Mouse (Mus musculus): ENCODE measurements around the gene Sprr3. TPM values are rescaled to one million over a fixed set of nuclear protein-coding genes. Genes with fewer than 3 reads are reported as not detected.
"Not testable (repeated sequence)": the region's sequence is repeated elsewhere in the genome, so short reads cannot be mapped to it uniquely, and the experiment has no call there.

Sprr3 gene
- polyA plus RNA-seq (2015; fragmentation: Nextera tagmentation; extraction: Ambion mirVana): 0.11 TPM in 1 of 2 replicates, not detected in the other

DNA sequence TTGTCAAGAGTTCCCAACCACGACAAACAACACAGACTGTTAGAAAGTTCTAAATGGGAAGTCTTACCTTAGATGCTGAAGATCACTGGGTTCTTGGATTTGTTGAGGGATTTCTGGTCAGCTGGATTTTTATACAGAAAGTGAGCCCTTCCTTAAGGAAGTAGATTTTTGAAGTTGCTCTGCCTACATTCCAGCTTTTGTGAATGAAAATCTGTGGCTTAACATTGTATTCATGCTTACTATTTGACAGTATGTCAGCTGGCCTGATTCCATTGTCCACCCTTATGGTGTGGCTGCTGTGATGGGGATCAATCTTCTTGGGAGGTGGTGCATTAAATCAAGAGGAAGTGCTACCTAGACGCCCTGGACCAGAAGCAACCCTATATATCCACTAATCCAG lies at the start of gene Sprr3:
TSS of gene Sprr3 (minus strand) at position 101 of the 400 bp plus-strand sequence.
- Histone ChIP-seq H3K4me3 (no peak within 1 kb of the TSS), H3K9me3 (replicated peaks) (no peaks in the 10 kb centered on the region), H3K36me3 (no peaks in the 10 kb centered on the region), H3K4me1 (replicated peaks) (no peaks in the 10 kb centered on the region), H3K4me2 (no peak within 1 kb of the TSS), H3K27ac (no peak within 1 kb of the TSS), H3K27me3 (no peaks in the 10 kb centered on the region), H3K9ac (no peak within 1 kb of the TSS)
- WGBS: 56% methylated on average over 2 of the region's 2 CpGs
- ATAC-seq (replicated peaks; ENCODE audit: insufficient number of reproducible peaks, insufficient read depth, low FRiP score, low read depth): no peak

DNA sequence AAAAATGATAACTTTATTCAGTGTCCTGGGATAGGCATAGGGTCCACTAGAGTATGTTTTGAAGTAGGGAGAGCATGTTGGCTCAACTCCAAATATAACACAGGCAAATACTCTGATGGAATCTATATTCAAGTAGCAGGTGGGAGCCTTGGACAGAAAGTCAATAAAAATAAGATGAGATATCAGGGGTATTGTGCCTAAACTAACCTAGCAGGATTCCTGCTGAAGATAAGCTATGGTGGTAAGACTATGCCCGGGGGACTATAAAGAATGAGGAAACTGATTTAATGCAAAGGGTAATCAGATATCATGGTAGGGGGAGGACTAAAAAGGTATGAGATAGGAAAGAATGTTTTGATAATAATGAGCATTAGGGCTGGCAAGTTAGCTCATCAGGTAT lies 49.7 kb upstream of the Sprr3 start:
- Histone ChIP-seq H3K4me1 (replicated peaks) (no peaks in the 10 kb centered on the region), H3K27ac (no peak overlapping the region), H3K27me3 (no peaks in the 10 kb centered on the region), H3K9ac (no peak overlapping the region), H3K4me2 (no peak overlapping the region), H3K9me3 (replicated peaks) (no peaks in the 10 kb centered on the region), H3K4me3 (no peak overlapping the region), H3K36me3 (no peaks in the 10 kb centered on the region)
- WGBS: 78% methylated on average over 1 of the region's 1 CpGs
- ATAC-seq (replicated peaks; ENCODE audit: insufficient number of reproducible peaks, insufficient read depth, low FRiP score, low read depth): no peak

DNA sequence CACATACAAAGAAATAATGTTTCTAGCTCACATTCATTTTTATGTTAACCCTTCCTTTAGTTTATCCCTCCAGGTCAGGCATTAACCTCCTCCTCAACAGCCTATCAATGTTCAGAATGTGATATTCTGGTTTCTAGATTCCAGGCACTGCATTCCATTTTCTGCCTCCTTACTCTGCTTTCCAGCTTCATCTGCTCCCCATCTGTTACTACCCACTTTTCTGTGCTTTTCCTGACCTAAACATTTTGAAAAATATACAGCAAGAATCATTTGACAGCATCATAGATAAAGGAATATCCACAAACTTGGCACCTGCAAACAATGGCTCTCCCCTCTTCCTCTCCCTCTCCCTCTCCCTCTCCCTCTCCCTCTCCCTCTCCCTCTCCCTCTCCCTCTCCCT lies 45.0 kb upstream of the Sprr3 start:
- Histone ChIP-seq H3K4me3 (no peak overlapping the region), H3K27me3 (no peaks in the 10 kb centered on the region), H3K27ac (no peak overlapping the region), H3K4me1 (replicated peaks) (no peaks in the 10 kb centered on the region), H3K9ac (no peak overlapping the region), H3K9me3 (replicated peaks) (no peaks in the 10 kb centered on the region), H3K4me2 (no peak overlapping the region), H3K36me3 (no peaks in the 10 kb centered on the region)
- ATAC-seq (replicated peaks; ENCODE audit: insufficient number of reproducible peaks, insufficient read depth, low FRiP score, low read depth): no peak

DNA sequence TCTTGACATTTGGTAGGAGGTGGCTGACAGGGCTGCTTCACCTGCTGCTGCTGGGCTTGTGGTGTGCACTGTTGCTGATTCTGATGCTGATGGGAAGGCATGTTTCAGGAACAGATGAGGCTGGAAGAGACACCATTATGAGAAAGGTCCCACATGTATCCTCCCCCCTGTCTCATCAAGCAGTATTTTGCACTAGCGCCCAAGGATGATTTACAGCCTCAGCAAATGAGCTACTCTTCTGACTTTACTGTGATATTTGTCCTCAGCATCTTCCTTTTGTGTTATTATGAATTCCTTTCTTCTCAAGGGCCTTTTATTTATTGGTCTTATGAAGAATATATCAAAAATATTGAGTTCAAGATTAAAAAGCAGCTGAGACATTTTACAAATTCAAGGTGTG lies 41.9 kb upstream of the Sprr3 start, which contains the start of gene Sprr4:
TSS of gene Sprr4 (minus strand) at position 101 of the 400 bp plus-strand sequence.
- Histone ChIP-seq H3K4me2 (no peak within 1 kb of the TSS), H3K27me3 (no peaks in the 10 kb centered on the region), H3K9ac (no peak within 1 kb of the TSS), H3K9me3 (replicated peaks) (no peaks in the 10 kb centered on the region), H3K36me3 (no peaks in the 10 kb centered on the region), H3K4me3 (no peak within 1 kb of the TSS), H3K27ac (no peak within 1 kb of the TSS), H3K4me1 (replicated peaks) (no peaks in the 10 kb centered on the region)
- WGBS: 81% methylated on average over 1 of the region's 1 CpGs
- ATAC-seq (replicated peaks; ENCODE audit: insufficient number of reproducible peaks, insufficient read depth, low FRiP score, low read depth): no peak

DNA sequence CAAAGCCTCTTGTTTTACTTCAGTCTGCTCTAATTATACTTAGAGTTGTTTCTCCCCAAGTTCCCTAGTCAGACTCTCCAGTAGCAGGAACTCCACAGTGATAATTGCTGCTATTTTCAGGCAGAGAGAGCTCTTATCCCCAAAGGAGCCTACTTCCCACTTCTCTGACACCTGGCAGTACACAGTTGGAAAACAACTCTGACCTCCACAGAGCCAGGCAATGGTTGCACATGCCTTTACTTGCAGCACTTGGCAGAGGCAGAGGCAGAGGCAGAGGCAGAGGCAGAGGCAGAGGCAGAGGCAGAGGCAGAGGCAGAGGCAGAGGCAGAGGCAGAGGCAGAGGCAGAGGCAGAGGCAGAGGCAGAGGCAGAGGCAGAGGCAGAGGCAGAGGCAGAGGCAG lies 31.7 kb upstream of the Sprr3 start:
- H3K9ac ChIP-seq: not testable (repeated sequence)

DNA sequence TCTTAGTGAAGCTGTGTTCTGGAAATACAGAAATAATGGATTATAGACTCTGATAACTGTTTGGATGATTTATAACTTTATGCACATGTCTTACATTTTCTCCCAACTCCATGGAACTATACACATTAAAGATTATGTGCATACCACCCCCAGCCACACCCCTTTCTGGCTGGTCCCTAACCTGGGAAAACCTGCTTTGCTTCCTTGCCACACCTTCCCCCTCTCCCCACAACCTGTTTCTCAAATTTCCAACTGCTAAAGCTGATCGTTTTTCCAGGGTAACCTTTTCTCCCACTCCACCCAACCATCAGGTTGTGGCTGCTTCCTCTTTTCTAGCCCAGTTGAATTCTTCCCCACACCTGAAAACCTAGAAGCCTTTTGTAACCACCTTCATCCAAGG lies 27.8 kb upstream of the Sprr3 start:
- Histone ChIP-seq H3K9ac (no peak overlapping the region), H3K36me3 (no peaks in the 10 kb centered on the region), H3K4me2 (no peak overlapping the region), H3K27ac (no peak overlapping the region), H3K9me3 (replicated peaks) (no peaks in the 10 kb centered on the region), H3K4me1 (replicated peaks) (no peaks in the 10 kb centered on the region), H3K4me3 (no peak overlapping the region), H3K27me3 (no peaks in the 10 kb centered on the region)
- 27% methylated on average over 1 of the region's 1 CpGs for WGBS
- no peak for ATAC-seq (replicated peaks; ENCODE audit: insufficient number of reproducible peaks, insufficient read depth, low FRiP score, low read depth)

More for the DNA sequence above, 31.7 kb upstream of the Sprr3 start:
- not testable (repeated sequence) for H3K27ac ChIP-seq; ATAC-seq (replicated peaks; ENCODE audit: insufficient number of reproducible peaks, insufficient read depth, low FRiP score, low read depth); H3K4me1 ChIP-seq (replicated peaks); H3K9me3 ChIP-seq (replicated peaks); H3K36me3 ChIP-seq; H3K4me2 ChIP-seq; H3K27me3 ChIP-seq; H3K4me3 ChIP-seq

DNA sequence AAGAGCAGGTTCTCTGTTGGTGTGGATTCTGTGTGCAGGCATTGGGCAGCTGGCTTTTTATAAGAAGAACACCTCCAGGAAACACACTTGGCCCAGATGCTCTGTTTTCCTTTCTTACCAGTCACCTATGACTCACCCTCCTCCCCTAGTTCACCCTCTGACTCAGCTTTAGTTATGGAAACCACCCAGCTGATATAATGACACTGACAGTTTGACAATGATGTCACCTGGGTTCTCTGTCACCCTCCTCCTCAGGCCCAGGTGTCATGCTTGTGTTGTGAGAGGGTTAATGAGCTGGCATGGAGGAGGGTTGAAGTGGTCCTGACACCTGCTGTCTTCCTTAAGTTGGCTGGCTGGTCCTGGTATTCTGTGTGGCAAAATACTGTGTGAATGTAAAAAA lies 27.3 kb upstream of the Sprr3 start, which contains the start of gene Sprr1a:
TSS of gene Sprr1a (minus strand) at position 33 of the 400 bp plus-strand sequence.
- H3K9ac ChIP-seq: no peak within 1 kb of the TSS
- H3K36me3 ChIP-seq: no peaks in the 10 kb centered on the region
- no peaks in the 10 kb centered on the region for H3K4me1 ChIP-seq (replicated peaks)
- no peaks in the 10 kb centered on the region for H3K27me3 ChIP-seq
- no peak within 1 kb of the TSS for H3K27ac ChIP-seq
- H3K9me3 ChIP-seq (replicated peaks): no peaks in the 10 kb centered on the region
- H3K4me3 ChIP-seq: no peak within 1 kb of the TSS
- no peak within 1 kb of the TSS for H3K4me2 ChIP-seq
- no peak for ATAC-seq (replicated peaks; ENCODE audit: insufficient number of reproducible peaks, insufficient read depth, low FRiP score, low read depth)

DNA sequence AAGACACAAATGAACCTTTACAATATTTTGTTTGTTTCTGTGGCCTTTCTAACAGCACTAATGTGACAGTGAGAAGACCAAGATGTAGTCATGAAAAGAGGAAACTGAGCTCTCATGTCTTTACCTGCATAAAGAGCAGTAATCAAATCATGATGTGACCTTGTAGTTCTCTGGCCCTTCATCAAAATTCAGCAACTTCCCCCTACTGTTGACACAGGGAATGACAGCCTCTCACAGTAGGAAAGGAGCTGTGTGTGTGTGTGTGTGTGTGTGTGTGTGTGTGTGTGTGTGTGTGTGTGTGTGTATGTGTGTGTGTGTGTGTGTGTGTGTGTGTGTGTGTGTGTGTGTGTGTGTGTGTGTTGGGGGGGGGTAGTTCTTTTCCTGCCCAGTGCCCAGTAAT lies 22.7 kb upstream of the Sprr3 start:
- H3K27ac ChIP-seq; H3K4me2 ChIP-seq; H3K27me3 ChIP-seq; H3K36me3 ChIP-seq; H3K9me3 ChIP-seq (replicated peaks); H3K4me1 ChIP-seq (replicated peaks); H3K4me3 ChIP-seq; H3K9ac ChIP-seq; ATAC-seq (replicated peaks; ENCODE audit: insufficient number of reproducible peaks, insufficient read depth, low FRiP score, low read depth): not testable (repeated sequence)

DNA sequence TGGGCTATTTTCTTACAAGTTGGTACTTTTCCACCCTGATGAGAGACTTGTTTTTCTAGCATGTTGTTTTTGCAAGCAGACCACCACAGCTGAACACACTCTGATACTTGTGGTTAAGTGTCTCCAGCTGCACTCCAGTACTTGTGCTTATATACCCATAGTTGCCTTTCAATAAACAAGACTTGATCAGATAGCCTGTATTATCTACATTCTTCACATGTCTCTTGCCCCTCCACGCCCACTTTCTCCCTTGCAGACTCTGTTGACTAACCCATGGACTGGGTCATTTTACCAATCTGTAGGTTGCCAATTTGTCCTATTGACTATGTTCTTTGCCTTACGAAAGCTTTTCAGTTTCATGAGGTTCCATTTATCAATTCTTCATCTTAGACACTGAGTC lies 11.6 kb upstream of the Sprr3 start:
- no peaks in the 10 kb centered on the region for H3K27me3 ChIP-seq
- no peak overlapping the region for H3K9ac ChIP-seq
- no peaks in the 10 kb centered on the region for H3K4me1 ChIP-seq (replicated peaks)
- H3K36me3 ChIP-seq: no peaks in the 10 kb centered on the region
- no peak overlapping the region for H3K4me2 ChIP-seq
- H3K27ac ChIP-seq: no peak overlapping the region
- H3K4me3 ChIP-seq: no peak overlapping the region
- WGBS: 70% methylated on average over 2 of the region's 2 CpGs
- H3K9me3 ChIP-seq (replicated peaks): no peaks in the 10 kb centered on the region
- ATAC-seq (replicated peaks; ENCODE audit: insufficient number of reproducible peaks, insufficient read depth, low FRiP score, low read depth): no peak

DNA sequence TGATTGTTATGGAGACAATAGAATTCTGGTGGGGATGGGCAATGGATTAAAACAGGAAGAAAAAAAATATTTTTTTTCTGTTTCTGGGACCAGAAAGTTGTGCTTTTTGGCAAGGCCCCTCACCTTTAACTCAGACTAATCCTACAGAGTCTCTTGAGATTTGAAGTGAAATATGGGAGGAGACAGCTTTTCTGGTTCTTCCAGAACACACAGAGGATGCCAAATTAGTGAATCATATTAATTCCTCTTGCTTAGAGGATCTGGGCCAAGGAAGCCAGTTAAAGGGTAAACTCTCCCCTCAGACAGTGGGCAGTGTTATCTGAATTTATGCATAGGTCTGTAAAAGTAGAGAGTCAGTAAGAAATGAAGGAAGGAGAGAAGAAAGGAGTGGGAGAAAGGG lies 8.9 kb upstream of the Sprr3 start:
- no peak for ATAC-seq (replicated peaks; ENCODE audit: insufficient number of reproducible peaks, insufficient read depth, low FRiP score, low read depth)
- no peaks in the 10 kb centered on the region for H3K36me3 ChIP-seq
- no peaks in the 10 kb centered on the region for H3K27me3 ChIP-seq
- H3K4me3 ChIP-seq: no peak overlapping the region
- no peak overlapping the region for H3K9ac ChIP-seq
- no peak overlapping the region for H3K4me2 ChIP-seq
- no peaks in the 10 kb centered on the region for H3K9me3 ChIP-seq (replicated peaks)
- H3K27ac ChIP-seq: no peak overlapping the region
- H3K4me1 ChIP-seq (replicated peaks): no peaks in the 10 kb centered on the region

DNA sequence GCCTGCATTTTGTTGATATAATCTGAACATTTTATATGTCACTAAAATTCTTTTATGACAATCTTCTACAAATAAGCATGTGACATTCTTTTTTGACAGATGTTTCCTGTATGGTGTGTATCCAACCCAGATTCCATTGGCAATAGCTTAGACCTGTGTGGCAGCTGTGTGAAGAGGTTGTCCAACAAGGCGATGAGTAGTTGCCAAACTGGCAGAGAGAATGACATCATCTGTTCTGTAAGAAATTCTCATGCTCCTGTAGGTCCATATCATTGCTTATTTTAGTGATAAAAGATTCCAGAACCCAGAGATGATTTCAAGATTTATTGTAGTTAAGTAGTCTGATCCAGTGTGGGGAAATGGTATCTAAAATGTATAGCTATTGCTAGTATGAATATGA lies 8.1 kb upstream of the Sprr3 start:
- 54% methylated on average over 1 of the region's 1 CpGs for WGBS
- Histone ChIP-seq H3K27ac (no peak overlapping the region), H3K36me3 (no peaks in the 10 kb centered on the region), H3K4me3 (no peak overlapping the region), H3K4me1 (replicated peaks) (no peaks in the 10 kb centered on the region), H3K27me3 (no peaks in the 10 kb centered on the region), H3K9me3 (replicated peaks) (no peaks in the 10 kb centered on the region), H3K4me2 (no peak overlapping the region), H3K9ac (no peak overlapping the region)
- no peak for ATAC-seq (replicated peaks; ENCODE audit: insufficient number of reproducible peaks, insufficient read depth, low FRiP score, low read depth)

DNA sequence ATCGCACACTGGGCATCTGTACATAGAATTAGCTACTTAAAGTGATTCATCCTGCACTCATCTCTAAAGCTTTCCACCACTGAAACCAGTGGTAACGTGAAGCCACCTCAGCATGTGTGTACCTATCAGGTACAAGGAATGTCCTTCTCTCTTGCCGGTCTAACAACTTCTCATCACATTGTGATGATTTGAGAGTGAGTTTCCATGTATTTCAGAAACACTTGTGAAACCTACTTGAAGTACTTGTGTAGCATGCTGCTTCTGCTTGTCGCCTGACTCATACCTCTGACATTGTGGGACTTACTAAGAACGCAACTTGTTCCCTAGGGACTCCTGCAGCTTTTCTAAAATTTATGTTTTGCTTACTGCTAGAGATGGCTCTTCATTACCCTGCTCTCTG lies 3.4 kb downstream of the Sprr3 start:
- ATAC-seq (replicated peaks; ENCODE audit: insufficient number of reproducible peaks, insufficient read depth, low FRiP score, low read depth): no peak
- WGBS: 55% methylated on average over 5 of the region's 5 CpGs
- Histone ChIP-seq H3K9me3 (replicated peaks) (no peaks in the 10 kb centered on the region), H3K4me3 (no peak overlapping the region), H3K4me1 (replicated peaks) (no peaks in the 10 kb centered on the region), H3K4me2 (no peak overlapping the region), H3K27me3 (no peaks in the 10 kb centered on the region), H3K9ac (no peak overlapping the region), H3K36me3 (no peaks in the 10 kb centered on the region), H3K27ac (no peak overlapping the region)

DNA sequence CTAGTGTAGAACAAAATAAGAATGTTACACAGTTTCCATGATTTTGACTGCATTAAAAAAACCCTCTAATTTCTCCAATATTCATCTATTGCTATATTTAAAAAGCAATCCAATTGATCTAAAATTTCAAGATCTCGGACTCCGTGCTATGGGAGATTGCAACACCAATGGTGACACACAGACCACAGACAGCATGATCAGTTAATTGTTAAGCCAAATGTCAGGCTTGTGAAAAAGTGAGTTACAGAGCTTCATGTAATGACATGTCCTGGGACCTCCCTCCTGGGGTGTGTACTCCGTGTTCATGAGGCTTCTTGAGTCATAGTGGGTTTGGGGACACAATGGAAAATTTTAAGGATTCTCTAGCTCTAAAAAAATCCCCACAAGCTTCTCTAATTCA lies 18.3 kb downstream of the Sprr3 start:
- 76% methylated on average over 3 of the region's 3 CpGs for WGBS

More for the DNA sequence above, 18.3 kb downstream of the Sprr3 start:
- Histone ChIP-seq H3K4me2 (no peak overlapping the region), H3K27ac (no peak overlapping the region), H3K9me3 (replicated peaks) (no peaks in the 10 kb centered on the region), H3K9ac (no peak overlapping the region), H3K4me3 (no peak overlapping the region), H3K36me3 (no peaks in the 10 kb centered on the region), H3K27me3 (no peaks in the 10 kb centered on the region), H3K4me1 (replicated peaks) (no peaks in the 10 kb centered on the region)
- ATAC-seq (replicated peaks; ENCODE audit: insufficient number of reproducible peaks, insufficient read depth, low FRiP score, low read depth): no peak

All from heart, embryonic 15.5 days (tissue).